Mouse (Mus musculus): ENCODE measurements around the gene Zfp385b.

The Zfp385b gene

DNA sequence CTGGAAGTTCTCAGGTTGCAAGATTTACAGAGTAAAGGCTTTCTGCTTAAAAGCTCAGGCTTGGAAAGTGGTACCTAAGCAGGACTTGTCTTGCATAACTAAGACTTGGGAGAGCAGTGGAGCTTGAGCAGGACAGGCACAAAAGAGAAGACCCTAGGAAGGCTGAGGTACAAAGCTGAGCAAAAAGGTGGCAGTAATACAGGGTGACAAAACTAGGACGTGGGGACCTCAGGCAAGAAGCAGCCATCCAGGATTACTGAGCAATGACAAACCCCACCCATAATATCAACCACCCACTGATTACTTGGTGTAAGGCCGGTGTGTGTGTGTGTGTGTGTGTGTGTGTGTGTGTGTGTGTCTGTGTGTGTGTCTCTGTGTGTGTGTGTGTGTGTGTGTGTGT is 114.0 kb downstream of the Zfp385b start:
- no peak for DNase-seq (ENCODE audit: low spot score)

DNA sequence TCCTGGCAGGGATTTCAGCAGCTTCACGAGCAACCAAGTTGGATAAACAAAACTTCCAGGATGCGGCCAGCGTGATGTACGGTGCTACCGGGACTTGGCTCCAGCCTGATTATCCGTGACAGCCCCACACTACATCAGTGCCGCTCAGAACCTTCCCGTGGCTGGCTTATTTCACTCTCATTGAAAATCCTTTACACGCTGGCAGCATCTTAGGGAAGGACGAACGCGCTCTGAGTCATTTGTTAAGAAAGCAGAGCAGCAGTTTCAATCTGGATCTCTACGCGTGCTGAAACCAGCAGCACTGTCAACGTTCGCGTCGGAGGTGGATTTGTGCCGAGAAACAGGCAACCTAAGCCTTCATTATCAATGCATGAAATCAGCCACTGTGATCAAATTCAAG is 116.4 kb downstream of the Zfp385b start:
- DNase-seq (ENCODE audit: low spot score) = no peak

DNA sequence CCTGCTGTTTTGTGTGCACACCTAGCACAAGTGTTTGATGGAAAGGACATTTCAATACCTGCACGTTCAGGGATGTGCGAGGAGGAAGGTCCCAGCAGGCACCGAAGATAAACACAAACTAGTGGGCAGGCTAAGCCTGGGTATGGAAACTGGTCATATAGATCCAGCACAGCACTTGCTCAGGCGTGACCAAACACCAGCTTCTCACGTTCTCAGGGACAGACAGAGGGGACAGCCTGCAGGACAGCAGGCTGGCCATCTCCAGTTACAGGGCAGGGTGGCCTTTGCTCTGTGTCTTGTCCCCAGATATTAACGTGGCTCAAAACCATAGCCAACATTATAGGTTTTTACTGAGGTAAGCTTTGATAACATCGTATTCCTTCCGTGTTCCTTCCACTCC is 128.3 kb downstream of the Zfp385b start:
- no peak for DNase-seq (ENCODE audit: low spot score)

DNA sequence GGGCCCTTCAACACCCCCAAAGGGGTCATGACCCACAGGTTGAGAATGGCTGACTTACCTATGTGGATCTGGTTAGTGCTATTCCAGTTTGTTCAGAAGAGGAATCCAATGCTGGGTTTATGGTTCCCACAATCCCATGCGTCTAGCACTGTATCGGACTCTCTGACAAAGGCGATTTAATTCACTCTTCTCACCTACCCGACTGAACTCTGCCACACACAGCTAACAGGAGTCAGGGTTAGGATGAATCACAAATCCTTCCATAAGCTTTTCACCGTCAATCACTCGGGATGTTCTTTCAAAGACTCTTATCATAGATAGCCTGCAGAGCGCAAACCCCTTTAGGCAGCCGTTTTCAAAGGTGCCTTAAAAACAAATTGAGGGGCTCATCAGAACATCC is 129.1 kb downstream of the Zfp385b start:
- no peak for DNase-seq (ENCODE audit: low spot score)

DNA sequence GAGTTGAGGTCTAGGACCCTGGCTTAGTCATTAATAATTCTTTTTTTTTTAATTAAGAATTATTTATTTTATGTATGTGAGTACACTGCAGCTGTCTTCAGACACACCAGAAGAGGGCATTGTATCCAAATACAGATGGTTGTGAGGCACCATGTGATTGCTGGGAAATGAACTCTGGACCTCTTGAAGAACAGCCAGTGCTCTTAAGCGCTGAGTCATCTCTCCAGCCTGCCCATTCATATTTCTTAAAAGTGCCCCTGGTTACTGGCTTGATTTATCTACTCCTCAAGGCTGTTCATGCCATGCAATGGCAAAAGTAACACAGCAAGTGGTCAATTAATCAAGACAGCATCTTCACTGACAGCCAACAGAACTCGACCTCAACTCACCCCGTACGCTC is 130.8 kb downstream of the Zfp385b start:
- no peak for DNase-seq (ENCODE audit: low spot score)

DNA sequence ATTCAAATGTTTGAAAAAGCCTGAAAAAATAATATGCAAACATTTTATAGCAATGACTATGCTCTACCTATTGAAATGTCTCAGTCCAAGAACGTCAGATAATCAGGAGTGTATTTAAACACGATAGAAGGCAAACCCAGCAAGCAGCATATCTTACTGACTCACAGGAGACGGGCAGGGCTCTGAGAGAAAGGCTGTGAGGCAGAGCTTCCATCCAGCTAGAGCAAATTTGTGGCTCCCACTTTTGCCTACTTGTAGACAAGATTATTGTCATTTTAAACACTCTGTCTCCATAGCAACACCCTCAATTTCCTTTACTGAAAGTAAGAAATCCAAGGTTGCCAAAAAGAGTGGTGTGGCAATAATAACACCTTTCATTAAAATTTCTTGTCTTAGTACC is 135.4 kb downstream of the Zfp385b start:
- DNase-seq (ENCODE audit: low spot score) = no peak

DNA sequence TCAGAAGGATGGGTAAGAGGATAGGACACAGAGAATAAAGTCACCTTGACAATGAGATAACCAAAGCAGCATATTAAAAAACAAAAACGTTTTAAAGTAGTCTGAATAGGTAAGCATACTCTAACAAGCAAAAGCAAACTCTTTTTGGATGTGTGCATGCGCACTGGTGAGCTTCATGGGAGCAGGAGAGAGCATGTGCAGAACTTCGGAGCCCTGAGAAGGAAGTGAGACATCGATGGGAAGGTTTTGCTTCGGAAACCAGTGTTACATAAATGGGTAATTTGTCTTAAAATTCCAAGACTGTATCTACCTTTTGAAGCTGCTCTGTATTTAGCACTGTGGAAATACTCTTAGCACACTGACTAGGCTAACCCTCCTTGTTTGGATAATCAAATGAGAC is 137.2 kb downstream of the Zfp385b start:
- no peak for DNase-seq (ENCODE audit: low spot score)

DNA sequence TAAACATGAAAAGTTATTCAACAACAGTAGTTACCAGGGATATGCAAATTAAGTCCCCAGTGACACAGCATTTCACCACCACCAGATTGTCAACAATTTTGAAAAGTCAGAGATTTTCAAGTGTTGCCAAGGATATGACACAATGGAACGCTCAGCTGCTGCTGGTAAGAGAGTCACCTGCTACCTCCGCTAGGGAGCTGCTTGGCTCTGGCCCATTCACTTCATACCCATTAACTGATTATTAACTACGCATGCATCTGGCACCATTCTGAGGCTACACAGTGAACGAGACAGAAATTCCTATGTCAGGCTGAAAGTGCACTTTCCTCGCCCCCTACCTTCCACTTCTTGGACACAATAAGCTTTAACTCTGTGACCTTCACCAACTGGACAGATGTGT is 137.7 kb downstream of the Zfp385b start:
- no peak for DNase-seq (ENCODE audit: low spot score)

DNA sequence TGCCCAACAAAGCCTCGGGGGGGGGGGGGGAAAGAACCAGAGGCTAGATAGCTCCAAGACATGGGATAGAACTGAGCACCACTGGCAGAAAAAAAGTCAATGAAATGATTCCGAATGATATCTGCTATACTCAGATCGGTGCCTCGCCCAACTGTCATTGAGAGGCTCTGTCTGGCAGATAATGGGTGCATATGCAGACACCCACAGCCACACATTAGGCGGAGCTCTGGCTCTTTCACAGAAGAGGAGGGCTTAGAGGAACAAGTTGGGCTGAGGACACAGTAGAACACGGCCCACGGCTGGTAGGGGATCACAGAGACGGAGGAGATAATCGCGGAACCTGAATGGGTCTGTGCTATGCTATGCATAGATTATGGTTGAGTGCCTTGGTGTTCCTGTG is 145.7 kb downstream of the Zfp385b start:
- DNase-seq (ENCODE audit: low spot score) = no peak

DNA sequence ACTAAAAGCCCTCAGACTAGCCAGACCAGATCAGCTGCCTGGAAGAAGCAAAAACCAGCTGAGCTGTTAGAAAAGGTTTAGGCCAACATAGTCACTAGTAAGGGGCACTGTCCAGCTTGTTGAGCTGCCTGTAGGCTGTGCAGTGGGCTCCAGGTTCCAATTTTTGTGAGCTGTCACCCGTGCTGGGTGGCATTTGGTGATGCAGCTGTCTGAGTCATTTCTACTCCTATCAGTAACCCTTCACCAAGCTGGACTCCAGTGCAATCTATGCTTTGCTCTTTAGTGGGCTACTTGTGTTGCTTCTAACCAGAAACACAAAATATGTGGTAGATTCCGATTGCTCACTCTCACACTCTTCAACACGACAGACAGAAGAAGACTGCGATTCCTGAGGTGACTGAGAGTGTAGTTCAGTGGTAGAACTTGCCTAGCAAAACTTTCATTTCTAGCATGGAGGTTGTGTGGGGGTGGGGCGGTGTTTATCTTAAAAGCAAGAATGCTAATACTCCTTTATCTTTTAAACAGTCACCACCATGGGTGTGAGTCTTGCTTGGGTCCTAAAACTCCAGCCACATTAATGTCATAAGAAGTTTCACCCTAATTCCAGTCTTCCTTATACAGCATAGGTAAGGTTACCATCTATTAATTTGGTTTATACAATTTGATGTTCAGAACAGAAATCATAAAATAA is 147.1 kb downstream of the Zfp385b start:
- no peak for DNase-seq (ENCODE audit: low spot score)

DNA sequence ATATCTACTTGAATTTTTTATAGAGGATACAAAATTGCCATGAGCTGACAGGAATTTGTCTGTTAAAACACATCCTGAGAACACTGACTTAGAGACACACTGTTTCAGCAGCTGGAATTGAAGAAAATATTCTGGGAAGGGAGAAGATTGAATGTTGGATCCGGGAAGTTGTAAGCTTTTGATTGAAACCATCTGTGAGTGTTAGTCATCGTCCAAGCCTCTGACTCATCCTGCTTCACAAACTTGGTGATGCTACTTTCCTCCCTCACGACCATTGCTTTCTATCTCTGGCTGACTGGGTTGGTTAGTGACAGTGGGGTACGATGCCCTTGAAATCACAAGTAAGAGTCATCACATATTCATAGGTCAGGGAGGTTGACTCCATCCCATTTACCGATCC is 157.3 kb downstream of the Zfp385b start:
- no peak for DNase-seq (ENCODE audit: low spot score)

DNA sequence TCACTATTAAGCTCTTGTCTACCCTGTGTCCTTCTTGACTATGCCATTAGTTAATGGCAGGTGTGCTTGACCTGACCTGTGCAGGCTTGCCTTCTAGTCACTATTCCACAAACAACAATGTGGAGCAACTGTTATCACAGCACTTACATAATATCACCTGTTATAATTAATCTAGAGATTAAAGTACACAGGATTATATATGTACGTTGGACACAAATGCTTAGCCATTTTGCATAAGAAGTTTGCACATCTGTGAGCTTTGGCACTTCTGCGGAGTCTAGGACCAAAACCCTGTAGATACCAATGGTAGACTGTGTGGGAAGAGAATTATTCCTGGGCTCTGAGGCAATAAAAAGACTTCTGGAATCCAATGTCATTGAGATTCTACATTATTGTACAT is 165.8 kb downstream of the Zfp385b start:
- no peak for DNase-seq (ENCODE audit: low spot score)

DNA sequence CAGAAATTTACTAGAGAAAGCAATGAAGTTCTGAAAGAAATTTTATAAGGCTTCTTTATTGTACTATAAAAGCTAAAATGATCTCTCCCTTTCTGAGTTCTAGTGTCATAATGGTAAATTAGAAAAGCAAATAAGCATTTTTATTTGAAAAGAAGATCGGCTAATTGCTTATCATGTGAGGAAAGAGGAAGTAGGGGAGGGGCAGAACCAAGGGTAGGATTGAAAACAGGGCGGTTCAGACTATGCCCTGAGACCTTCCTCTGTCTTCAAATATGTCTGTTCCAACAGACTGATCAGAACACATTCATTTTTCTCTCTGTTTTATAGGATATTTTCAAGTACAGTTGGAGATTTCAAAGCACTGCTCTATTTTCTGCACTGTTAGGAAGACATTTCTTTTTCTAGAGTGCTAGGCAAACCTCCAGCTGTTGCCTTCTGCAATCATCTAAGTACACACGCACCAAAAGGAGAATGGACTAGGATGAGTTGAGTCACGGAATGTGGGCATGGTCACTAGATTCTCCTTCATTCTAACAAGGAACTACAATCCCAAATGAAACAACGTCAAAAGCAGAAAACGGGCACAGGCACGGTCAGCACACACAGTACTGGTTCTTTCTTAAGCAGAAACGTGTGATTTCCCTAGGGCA is 177.8 kb downstream of the Zfp385b start:
- no peak for DNase-seq (ENCODE audit: low spot score)

DNA sequence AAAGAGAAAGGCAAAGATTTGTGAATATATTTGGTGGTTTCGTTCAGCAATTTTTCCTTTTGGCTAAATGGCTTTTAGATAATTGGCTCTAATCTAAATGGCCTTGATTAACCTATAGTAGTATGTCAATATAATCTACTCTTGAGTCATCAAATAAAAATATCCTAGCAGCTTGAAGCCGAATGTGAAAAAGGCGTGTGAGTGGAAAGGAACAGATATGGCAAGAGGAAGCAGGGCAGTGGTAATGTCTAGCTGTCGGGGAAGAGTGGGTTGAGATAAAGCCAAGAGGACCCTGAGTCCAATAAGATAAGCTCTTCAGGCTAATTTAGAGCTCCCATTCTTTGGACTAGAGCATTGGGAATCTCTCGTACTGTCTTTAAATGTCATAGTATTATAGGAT is 179.4 kb downstream of the Zfp385b start:
- no peak for DNase-seq (ENCODE audit: low spot score)

DNA sequence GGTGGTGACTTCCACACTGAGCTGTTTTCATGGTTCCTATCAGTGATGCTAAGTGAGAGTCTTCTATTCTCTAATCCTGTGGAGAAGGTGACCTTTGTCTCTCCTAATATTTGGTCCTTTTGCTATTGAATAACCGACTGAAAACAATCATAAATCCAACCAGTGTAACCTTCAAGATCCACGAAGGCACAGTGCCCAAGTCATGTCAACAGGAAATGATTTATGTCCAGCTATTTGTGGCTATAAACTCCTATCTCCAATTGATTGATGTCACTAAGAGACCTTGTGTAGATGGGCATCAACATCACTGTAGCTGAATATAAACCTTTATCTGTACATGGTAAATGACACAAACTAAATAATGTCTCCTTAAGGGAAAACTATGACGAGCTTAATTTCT is 187.8 kb downstream of the Zfp385b start:
- no peak for DNase-seq (ENCODE audit: low spot score)

DNA sequence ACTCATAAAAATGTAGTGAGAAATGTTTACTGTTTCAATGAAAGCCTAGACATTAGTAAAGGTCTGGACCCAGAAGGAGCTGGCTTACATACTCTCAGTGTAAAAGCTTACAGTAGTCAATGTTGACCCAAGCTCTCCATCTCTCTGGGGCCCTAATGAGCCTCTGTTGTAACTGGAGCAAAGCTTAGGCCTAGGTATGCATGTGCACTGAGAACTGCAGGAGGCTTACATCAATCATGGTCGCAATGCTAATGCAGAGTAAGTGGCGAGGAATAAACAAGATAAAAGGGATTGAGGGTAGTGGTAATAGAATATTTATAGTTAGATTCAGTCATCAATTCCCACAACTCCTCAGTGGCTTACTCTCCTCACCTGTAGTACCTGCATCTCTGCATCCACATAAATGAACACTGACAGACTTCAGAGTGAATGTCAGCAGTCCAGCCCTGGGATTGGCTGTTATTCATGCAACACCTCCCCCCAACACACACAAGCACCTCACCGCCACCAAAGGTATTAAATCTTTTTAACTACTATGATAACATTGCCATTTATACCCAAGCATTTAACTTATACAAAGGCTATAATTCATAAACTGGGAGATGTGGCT is 191.7 kb downstream of the Zfp385b start:
- no peak for DNase-seq (ENCODE audit: low spot score)

DNA sequence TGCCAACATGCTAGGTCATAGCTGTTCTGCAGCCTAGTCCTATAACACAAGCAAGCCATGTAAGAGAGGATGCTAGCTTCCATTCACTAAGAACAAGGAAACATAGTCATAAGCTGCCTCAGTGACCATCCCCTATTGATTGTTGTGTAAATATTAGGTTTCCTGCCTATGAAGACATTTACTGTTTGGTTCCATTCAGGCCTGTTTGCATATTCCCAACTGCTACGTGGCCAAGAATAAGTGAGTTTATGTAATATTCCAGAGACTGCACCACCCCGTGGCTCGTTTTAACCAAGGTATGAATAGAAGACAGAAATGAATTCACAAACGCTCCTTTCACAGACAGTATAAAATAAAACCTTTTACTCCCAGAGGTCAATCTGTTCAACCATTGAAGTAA is 200.8 kb downstream of the Zfp385b start:
- DNase-seq (ENCODE audit: low spot score) = no peak

DNA sequence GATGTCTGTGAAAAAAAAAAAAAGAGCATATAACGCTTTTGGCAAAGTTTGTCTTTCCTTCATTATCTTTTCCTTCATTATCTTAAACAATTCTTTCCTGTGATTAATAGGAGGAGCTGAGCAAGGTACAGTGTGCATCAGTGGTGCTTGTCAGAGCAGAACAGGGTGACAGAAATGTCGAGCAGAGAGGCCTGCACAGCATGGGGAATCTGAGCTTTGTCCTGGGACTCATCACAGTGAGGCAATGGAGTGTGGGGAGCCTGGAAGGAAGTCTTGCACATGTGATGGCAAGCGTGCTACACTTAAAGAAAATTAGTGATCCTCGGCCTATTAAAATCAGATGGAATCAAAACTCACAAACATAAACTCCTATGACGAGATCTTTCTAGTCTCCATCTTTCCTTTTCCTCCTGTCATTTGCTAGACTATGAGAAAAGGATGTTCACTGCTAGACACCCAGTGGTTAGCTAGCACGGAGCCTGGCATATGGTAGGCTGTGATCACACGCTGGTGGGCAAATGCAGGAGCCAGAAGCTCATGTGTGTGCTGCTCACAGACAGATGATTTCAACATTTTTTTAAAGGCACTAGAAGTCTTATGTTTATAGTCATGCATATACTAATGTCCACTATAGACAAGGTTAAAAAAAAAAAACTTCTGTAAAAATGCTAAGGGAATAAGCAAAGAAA is 209.0 kb downstream of the Zfp385b start:
- no peak for DNase-seq (ENCODE audit: low spot score)

DNA sequence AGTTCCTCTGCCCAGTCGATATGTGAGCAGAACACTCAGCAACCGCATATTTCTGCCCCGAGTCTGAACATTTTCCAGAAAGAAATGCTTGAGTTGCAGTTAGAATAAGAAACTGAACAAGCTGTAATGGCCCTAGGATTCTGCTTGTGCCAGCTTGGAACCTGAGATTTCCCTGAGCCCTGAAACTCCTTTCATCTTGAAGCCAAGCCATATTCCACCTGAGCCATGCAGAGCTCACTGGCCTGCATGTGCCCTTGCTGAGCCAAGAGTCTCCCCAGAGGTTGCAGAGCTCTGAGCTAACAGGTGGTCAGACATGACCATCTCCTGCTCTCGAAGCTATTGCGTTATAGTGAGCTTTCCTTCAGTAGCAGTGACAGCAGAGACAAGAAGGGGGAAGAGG is 210.0 kb downstream of the Zfp385b start:
- no peak for DNase-seq (ENCODE audit: low spot score)

DNA sequence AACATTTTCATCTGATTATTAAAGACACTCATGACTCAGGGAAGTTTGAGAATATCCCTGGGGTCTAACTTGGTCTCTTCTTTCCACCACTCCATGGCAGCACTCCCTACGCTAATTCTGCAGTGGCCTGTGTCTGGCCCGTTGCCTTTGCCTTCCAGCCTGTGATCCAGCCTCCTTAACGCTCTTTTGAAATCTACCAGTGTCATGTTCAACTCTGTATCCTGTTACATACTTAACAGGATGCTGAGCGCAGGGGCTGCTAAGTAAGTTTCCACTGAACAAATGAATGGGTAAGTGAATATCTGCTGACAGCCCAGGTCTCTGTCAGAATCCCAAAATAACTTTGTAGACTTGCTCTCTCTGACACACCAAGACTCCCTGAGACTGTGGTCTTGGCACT is 210.8 kb downstream of the Zfp385b start:
- DNase-seq (ENCODE audit: low spot score) = no peak

DNA sequence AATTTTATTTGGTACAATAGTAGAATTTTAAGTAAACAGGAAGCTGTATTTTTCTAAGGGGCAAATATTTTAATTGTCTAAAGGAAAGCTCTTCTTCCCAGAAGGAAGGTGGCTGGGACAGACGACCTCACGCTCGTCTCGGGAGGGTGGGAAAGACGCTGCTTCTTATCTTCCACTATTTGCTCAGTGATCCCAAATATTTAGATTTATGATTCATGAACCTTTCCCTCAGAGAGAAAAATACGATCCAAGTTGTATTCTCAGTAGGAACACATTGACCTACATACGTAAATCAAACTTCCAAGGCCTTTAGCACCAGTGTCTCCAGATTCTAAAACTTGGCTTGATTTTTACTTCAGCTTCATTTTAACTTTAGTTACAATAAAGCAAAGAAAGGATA is 226.0 kb downstream of the Zfp385b start:
- DNase-seq (ENCODE audit: low spot score) = no peak

DNA sequence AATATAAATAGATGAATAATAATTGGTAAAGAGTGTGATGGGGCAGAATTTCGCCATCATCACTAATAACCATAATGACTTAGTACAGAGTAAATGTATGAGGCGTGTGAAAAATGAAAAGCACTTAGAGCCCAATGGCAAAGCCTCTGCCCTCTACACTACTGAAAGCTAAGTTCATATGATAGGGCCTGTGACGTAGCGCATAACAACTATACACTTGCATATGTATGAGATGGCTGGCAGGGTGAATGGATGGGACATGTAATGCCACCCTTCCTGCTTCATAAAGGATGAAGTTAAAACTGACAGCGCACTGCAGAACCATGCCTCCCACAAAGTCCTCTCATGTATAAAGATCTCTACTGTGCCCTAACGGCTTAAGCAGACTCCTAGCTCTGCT is 226.9 kb downstream of the Zfp385b start:
- DNase-seq (ENCODE audit: low spot score) = no peak

DNA sequence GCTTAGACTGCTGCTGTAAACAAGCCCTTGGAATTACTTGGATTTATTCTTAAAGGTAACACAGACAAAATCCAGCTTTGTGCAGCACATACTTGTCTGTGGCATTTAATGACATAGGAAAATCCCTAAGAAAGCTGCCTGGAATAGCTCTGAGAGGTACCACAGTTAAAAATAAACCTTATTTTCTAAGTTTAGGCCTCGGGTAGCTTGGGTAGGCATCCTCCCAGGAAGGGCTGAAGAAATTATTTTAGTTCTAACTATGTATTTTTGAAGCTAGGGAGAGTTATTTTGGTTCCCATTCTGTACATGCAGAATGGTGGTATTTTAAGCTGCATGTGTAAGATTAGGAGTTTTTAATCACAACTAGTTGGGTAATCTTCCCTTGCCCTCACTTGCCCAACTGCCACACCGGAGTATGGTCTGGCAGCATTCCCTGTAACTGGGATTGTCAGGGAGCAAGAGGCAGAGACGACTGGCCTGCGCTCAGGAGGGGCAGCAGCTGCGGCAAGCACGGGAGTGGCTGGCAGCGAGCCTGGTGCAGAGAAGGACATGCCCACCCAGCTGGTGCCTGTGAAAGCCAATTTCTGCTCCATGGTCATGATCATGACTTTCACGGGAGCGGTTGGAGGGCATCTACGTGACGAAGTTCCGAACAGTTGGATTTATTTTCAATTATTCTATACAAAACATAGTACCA is 230.1 kb downstream of the Zfp385b start:
- DNase-seq (ENCODE audit: low spot score) = no peak
